Mouse (Mus musculus): ENCODE measurements around the gene Tgm2. TPM values are rescaled to one million over a fixed set of nuclear protein-coding genes. Genes with fewer than 3 reads are reported as not detected.

The Tgm2 gene
- polyA plus RNA-seq, 1 experiment: 19.0 TPM

DNA sequence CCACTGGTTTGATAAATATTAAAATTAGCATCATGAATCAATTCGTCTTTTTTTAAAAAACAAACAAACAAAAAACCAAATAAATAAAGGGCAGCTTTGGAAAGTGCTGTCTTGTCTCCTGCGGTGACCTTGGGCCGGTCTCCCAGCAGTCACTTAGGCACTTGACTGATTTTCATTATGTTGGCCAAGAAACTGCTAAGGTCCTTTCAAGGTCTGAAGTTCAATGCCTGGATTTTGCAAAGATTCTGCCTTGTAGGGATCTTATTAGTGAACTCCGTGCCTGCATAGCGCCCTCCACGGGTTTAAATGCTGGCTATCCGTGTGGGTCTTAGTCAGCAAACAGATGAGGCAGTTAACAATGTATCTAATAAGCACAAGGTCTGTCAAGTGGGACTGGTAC is 67.3 kb downstream of the Tgm2 start:
- TF ChIP-seq CTCF (IDR thresholded peaks at IDR 0.05; ENCODE audit: control insufficient read depth, insufficient read depth, low read length) (no peak), POLR2A (IDR thresholded peaks at IDR 0.05; ENCODE audit: borderline replicate concordance, control insufficient read depth, low read depth, low read length) (no peak)
- Histone ChIP-seq H3K4me1 (ENCODE audit: control insufficient read depth, insufficient read depth, low read length) (peaks cover 7% of the 10 kb centered on the region; the same call in 1 of the 2 replicates), H3K4me3 (replicated peaks; ENCODE audit: control insufficient read depth, low read depth, low read length) (no peak overlapping the region), H3K27ac (ENCODE audit: control insufficient read depth, insufficient read depth, low read depth, low read length, poor library complexity) (no peak overlapping the region)
- 90% methylated on average over 7 of the region's 7 CpGs for WGBS

DNA sequence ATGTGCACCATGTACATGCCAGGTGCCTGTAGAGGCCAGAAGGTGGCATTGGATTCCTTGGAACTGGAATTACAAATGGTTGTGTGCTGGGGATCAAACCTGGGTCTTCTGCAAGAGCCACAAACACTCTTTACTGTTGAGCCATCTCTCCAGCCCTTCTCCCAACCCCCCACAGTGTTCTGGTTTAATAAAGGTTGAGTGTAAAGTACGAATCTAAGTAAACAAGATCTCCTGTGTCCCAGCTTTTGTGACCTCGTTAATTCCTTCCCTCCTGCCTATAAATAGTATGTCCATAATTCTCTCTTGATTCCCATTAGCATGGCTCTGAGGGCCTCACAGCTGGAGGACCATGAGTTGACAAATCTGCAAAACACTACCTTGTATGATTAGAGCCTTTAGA is 68.3 kb downstream of the Tgm2 start:
- 84% methylated on average over 2 of the region's 2 CpGs for WGBS
- Histone ChIP-seq H3K27ac (ENCODE audit: control insufficient read depth, insufficient read depth, low read depth, low read length, poor library complexity) (no peak overlapping the region), H3K4me1 (ENCODE audit: control insufficient read depth, insufficient read depth, low read length) (peaks cover 7% of the 10 kb centered on the region; the same call in 1 of the 2 replicates), H3K4me3 (replicated peaks; ENCODE audit: control insufficient read depth, low read depth, low read length) (no peak overlapping the region)
- TF ChIP-seq POLR2A (IDR thresholded peaks at IDR 0.05; ENCODE audit: borderline replicate concordance, control insufficient read depth, low read depth, low read length): no peak
- no peak for TF ChIP-seq CTCF (IDR thresholded peaks at IDR 0.05; ENCODE audit: control insufficient read depth, insufficient read depth, low read length)

DNA sequence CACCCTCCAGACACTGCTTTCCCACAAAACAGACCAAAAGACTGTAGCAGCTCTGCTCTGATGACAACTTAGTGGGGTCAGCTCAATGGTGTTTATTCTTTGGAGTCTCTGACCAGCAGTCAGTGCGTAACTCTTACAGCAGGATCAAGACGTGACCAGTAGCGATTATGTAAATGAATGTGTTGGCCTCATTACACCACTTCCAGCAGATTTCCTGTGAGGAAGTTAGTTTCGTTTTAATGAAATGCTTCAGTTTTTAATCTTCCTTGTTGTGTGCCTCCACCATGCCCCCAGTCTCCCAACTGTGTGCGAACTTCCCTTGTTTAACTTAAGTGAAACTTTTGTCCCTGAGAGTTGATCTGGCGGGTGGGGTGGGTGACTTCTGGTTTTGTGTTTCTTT is 69.5 kb downstream of the Tgm2 start:
- 33% methylated on average over 6 of the region's 6 CpGs for WGBS
- Histone ChIP-seq H3K27ac (ENCODE audit: control insufficient read depth, insufficient read depth, low read depth, low read length, poor library complexity) (peak overlapping the region; percentile 4), H3K4me3 (replicated peaks; ENCODE audit: control insufficient read depth, low read depth, low read length) (no peak overlapping the region), H3K4me1 (ENCODE audit: control insufficient read depth, insufficient read depth, low read length) (peaks cover 7% of the 10 kb centered on the region; the same call in 1 of the 2 replicates)
- TF ChIP-seq POLR2A (IDR thresholded peaks at IDR 0.05; ENCODE audit: borderline replicate concordance, control insufficient read depth, low read depth, low read length) (no peak), CTCF (IDR thresholded peaks at IDR 0.05; ENCODE audit: control insufficient read depth, insufficient read depth, low read length) (no peak)

DNA sequence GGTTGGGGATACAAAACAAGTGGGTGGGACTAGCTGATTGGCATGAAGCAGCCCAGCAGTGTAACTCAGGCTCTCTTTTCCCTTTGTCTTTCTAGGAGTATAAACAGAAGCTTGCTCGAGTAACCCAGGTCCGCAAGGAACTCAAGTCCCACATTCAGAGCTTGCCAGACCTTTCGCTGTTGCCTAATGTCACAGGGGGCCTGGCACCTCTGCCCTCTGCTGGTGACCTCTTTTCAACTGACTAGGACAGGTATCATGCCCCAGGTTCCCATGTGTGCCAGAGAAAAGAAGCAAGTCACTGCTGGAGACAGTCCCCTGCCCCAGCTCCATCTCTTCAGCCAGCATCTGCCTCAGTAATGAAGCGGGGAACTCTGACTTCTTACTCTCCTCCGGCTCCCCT is 71.4 kb downstream of the Tgm2 start:
- no peak overlapping the region for H3K27ac ChIP-seq (ENCODE audit: control insufficient read depth, insufficient read depth, low read depth, low read length, poor library complexity)
- 79% methylated on average over 5 of the region's 5 CpGs for WGBS
- H3K4me3 ChIP-seq (replicated peaks; ENCODE audit: control insufficient read depth, low read depth, low read length): no peak overlapping the region
- peaks cover 5% of the 10 kb centered on the region; the same call in 1 of the 2 replicates for H3K4me1 ChIP-seq (ENCODE audit: control insufficient read depth, insufficient read depth, low read length)
- TF ChIP-seq POLR2A (IDR thresholded peaks at IDR 0.05; ENCODE audit: borderline replicate concordance, control insufficient read depth, low read depth, low read length) (no peak), CTCF (IDR thresholded peaks at IDR 0.05; ENCODE audit: control insufficient read depth, insufficient read depth, low read length) (no peak)

DNA sequence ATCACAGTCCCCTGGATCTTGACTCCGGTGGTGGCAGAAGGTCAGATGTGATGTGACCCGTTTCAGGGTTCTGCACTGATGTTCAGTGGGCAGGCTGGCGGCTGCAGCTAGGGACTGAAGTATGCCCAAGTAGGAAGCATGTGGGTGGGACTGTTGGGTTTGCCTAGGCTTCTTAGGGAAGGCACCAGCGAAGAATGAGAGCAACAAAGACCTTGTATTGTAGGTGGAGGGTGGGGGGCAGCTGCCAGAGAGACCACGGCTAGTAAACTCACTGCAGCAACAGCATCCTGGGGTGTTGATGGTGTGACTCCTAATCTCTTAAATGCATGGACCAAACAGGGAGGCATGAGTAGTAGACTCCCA is 74.6 kb downstream of the Tgm2 start:
- 84% methylated on average over 5 of the region's 5 CpGs for WGBS
- H3K4me3 ChIP-seq (replicated peaks; ENCODE audit: control insufficient read depth, low read depth, low read length): no peak overlapping the region
- H3K4me1 ChIP-seq (ENCODE audit: control insufficient read depth, insufficient read depth, low read length): peaks cover 5% of the 10 kb centered on the region; the same call in 1 of the 2 replicates
- TF ChIP-seq CTCF (IDR thresholded peaks at IDR 0.05; ENCODE audit: control insufficient read depth, insufficient read depth, low read length): no peak
- no peak for TF ChIP-seq POLR2A (IDR thresholded peaks at IDR 0.05; ENCODE audit: borderline replicate concordance, control insufficient read depth, low read depth, low read length)
- H3K27ac ChIP-seq (ENCODE audit: control insufficient read depth, insufficient read depth, low read depth, low read length, poor library complexity): no peak overlapping the region

DNA sequence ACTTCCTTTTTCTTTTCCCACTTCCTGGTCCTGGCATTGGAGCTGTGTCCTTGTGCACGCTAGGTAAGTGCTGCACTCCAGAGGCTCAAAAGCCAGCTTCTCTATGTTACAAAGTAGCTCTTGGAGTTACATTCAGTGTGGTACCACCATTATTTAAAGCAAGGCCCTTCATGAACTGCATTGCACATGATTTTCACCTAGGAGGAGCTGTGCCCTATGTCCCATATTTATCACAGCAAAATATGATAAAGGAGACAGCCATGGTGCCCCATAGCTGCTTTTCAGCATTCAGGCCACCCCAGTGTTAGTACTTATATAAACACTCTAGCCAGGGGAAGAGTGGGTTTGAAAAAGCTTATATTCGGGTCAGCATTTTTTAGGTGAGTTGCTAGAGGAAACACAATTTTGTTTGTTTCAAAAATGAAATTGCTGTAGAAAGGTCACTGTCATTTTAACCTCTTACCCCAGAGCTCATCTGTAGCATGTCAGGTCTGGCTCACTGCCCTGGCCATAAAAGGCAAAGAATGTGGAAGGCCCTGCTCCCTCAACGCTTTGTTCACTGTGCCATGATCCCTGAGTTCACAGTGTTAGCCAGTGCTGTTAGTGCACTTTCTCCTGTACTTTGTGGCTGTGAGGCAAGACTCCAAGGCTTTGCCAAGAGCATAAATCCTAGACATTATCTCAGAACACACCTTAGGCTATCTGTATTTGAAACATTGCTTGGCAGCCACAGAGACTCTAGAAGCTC is 75.2 kb downstream of the Tgm2 start:
- no peak for TF ChIP-seq POLR2A (IDR thresholded peaks at IDR 0.05; ENCODE audit: borderline replicate concordance, control insufficient read depth, low read depth, low read length)
- no peak for TF ChIP-seq CTCF (IDR thresholded peaks at IDR 0.05; ENCODE audit: control insufficient read depth, insufficient read depth, low read length)
- peaks cover 2% of the 10 kb centered on the region; the same call in 1 of the 2 replicates for H3K4me1 ChIP-seq (ENCODE audit: control insufficient read depth, insufficient read depth, low read length)
- 79% methylated on average over 3 of the region's 3 CpGs for WGBS
- H3K27ac ChIP-seq (ENCODE audit: control insufficient read depth, insufficient read depth, low read depth, low read length, poor library complexity): no peak overlapping the region
- no peak overlapping the region for H3K4me3 ChIP-seq (replicated peaks; ENCODE audit: control insufficient read depth, low read depth, low read length)

DNA sequence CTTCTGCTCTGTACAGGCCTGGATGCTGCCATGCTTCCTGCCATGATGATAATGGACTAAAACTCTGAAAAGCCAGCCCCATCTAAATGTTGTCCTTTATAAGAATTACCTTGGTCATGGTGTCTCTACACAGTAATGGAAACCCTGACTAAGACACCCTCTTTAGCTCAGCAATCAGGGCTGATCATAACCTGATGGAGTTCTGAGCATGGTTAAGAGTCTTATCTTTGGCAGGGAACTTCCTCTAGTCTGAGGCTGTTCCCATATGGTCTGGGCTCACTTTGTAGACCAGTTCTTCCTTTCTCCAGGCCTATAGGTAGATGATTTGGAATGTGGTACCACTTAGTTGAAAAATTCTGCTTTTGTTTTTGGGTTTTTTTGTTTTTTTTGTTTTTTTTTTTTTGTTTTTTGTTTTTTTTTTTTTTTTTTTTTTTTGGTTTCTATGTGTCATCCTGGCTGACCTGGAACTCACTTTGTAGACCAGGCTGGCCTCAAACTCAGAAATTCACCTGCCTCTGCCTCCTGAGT is 77.7 kb downstream of the Tgm2 start:
- Histone ChIP-seq H3K27ac (ENCODE audit: control insufficient read depth, insufficient read depth, low read depth, low read length, poor library complexity) (no peak overlapping the region), H3K4me3 (replicated peaks; ENCODE audit: control insufficient read depth, low read depth, low read length) (no peak overlapping the region), H3K4me1 (ENCODE audit: control insufficient read depth, insufficient read depth, low read length) (no peaks in the 10 kb centered on the region)
- TF ChIP-seq CTCF (IDR thresholded peaks at IDR 0.05; ENCODE audit: control insufficient read depth, insufficient read depth, low read length): no peak
- TF ChIP-seq POLR2A (IDR thresholded peaks at IDR 0.05; ENCODE audit: borderline replicate concordance, control insufficient read depth, low read depth, low read length): no peak

DNA sequence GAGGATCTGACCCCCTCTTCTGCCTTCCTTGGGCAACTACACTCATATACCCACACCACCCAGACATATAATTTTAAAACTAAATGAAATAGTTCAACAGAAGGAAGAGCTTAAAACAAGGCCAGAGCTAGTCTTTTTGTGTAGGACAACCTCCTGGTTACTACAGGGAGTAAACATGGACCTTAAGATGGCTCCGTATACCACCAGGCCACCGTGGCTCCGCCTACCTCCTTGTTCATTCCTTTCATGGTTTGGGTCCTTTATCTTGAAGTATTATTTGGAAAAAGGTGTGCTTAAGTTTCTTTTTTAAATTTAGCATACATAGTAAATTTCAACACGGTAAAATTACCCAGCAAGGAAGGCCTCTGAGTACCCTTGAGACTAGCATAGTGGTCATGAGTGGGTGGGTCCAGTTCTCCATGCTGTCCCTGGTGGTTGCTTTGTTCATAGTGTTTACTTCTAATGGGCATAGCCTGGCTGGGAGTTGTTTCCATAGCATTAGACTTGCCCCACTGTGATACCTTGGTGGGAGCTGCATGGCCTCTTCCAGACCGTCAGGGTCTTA is 78.9 kb downstream of the Tgm2 start:
- no peak overlapping the region for H3K27ac ChIP-seq (ENCODE audit: control insufficient read depth, insufficient read depth, low read depth, low read length, poor library complexity)
- TF ChIP-seq CTCF (IDR thresholded peaks at IDR 0.05; ENCODE audit: control insufficient read depth, insufficient read depth, low read length): no peak
- no peak for TF ChIP-seq POLR2A (IDR thresholded peaks at IDR 0.05; ENCODE audit: borderline replicate concordance, control insufficient read depth, low read depth, low read length)
- no peak overlapping the region for H3K4me3 ChIP-seq (replicated peaks; ENCODE audit: control insufficient read depth, low read depth, low read length)
- 94% methylated on average over 5 of the region's 5 CpGs for WGBS
- no peaks in the 10 kb centered on the region for H3K4me1 ChIP-seq (ENCODE audit: control insufficient read depth, insufficient read depth, low read length)
